Comparison of ENCODE assay signal across 16 mouse cellular contexts in the genomic region with DNA sequence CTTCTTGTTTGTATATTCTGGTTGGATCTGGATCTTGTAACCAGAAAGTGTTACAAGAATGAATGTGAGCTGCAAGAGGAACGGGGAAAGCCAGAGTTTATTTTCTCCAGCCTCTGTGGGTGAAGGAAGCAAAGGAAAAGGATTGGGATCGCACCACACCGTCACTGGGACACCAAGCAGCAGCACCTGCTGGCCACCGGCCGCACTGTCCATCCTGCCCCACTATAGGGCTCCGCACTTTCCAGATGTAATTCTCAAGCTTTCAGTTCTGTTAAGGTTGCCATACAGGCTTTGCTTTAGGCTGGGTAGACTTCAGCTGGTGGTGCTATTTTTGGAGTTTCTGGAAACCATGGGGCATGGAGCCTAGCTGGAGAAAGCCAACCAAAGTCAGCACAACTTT. TPM values are rescaled to one million over a fixed set of nuclear protein-coding genes. Genes with fewer than 3 reads are reported as not detected.
DNase-seq lines count a peak whose midpoint lies in the region; ATAC-seq and TF ChIP-seq lines count a peak whose summit lies in the region.
"Had no signal": no experiment of that assay in that cellular context is flagged by ENCODE, and none has a peak within 500 bp of the region (broad histone marks: within the 10 kb centered on the region; RNA-seq: fewer than 3 reads in every experiment).

No protein-coding gene starts in this region.

- H3K4me2 ChIP-seq in lung, embryonic 14.5 days = no peak overlapping the region
- H3K4me2 ChIP-seq in heart, postnatal 0 days (ENCODE audit: low read depth, low read length) = 0 out of 2 replicates have a peak overlapping the region, but pooled peaks have one; percentile 18
- H3K4me2 ChIP-seq: forebrain, embryonic 12.5 days; kidney, embryonic 15.5 days; limb, embryonic 12.5 days had no signal

- WGBS in lung, embryonic 14.5 days = 44% methylated on average over 6 of the region's 6 CpGs
- 52% methylated on average over 6 of the region's 6 CpGs for WGBS in lung, adult 2 months
- WGBS in heart, postnatal 0 days = 33% methylated on average over 6 of the region's 6 CpGs
- 55% methylated on average over 6 of the region's 6 CpGs for WGBS in olfactory bulb, adult 2 months

- no peak overlapping the region for H3K9ac ChIP-seq in lung, embryonic 14.5 days
- H3K9ac ChIP-seq in heart, postnatal 0 days (replicated peaks; ENCODE audit: low read depth, low read length) = 0 out of 2 replicates have a peak overlapping the region, but pooled peaks have one; percentile 23
- H3K9ac ChIP-seq: forebrain, embryonic 12.5 days; kidney, embryonic 15.5 days; limb, embryonic 12.5 days had no signal

- peak; percentile 56 for DNase-seq in gastrocnemius, adult 2 months
- no peak for DNase-seq in gastrocnemius, postnatal 4 days (ENCODE audit: low spot score in 2 of 2)
- no peak for DNase-seq in lung, embryonic 14.5 days
- DNase-seq in lung, adult 2 months = no peak
- peak; percentile 47 for DNase-seq in heart, postnatal 0 days (ENCODE audit: low spot score)
- DNase-seq in urinary bladder, postnatal 4 days (ENCODE audit: low spot score in 2 of 2) = no peak
- DNase-seq in right cerebral cortex, adult 18-20 months = no peak
- DNase-seq: cerebellum, postnatal 14 days had no signal

- H3K4me3 ChIP-seq in gastrocnemius, adult 2 months = peak overlapping the region; percentile 52
- no peak overlapping the region for H3K4me3 ChIP-seq in lung, embryonic 14.5 days (ENCODE audit: low read depth, low read length)
- no peak overlapping the region for H3K4me3 ChIP-seq in lung, adult 2 months (replicated peaks; ENCODE audit: extremely low read depth, low read depth, low read length)
- no peak overlapping the region for H3K4me3 ChIP-seq in heart, postnatal 0 days (ENCODE audit: low read depth, low read length)
- no peak overlapping the region for H3K4me3 ChIP-seq in olfactory bulb, adult 2 months (ENCODE audit: insufficient read depth, low read depth, low read length)
- H3K4me3 ChIP-seq: forebrain, embryonic 12.5 days; kidney, embryonic 15.5 days; limb, embryonic 12.5 days had no signal

- H3K27me3 ChIP-seq in lung, embryonic 14.5 days (ENCODE audit: insufficient read depth, low read length) = no peaks in the 10 kb centered on the region
- H3K27me3 ChIP-seq in heart, postnatal 0 days (ENCODE audit: control insufficient read depth, insufficient read depth, low read length) = no peaks in the 10 kb centered on the region

- TF ChIP-seq EP300 in heart, postnatal 0 days (IDR thresholded peaks at IDR 0.05; ENCODE audit: low read depth) = 0 out of 2 replicates have a peak, but pooled peaks have one; percentile 31

- TF ChIP-seq POLR2A in lung, adult 2 months (IDR thresholded peaks at IDR 0.05; ENCODE audit: borderline replicate concordance, extremely low read depth, low read depth, low read length) = no peak
- TF ChIP-seq POLR2A in olfactory bulb, adult 2 months (IDR thresholded peaks at IDR 0.05; ENCODE audit: insufficient read depth, low read depth, low read length) = no peak

- no peaks in the 10 kb centered on the region for H3K9me3 ChIP-seq in lung, embryonic 14.5 days (ENCODE audit: low read depth, low read length)
- no peaks in the 10 kb centered on the region for H3K9me3 ChIP-seq in heart, postnatal 0 days (replicated peaks; ENCODE audit: control insufficient read depth, low read length)
- H3K9me3 ChIP-seq: forebrain, embryonic 12.5 days; kidney, embryonic 15.5 days; limb, embryonic 12.5 days had no signal

- H3K27ac ChIP-seq in gastrocnemius, adult 2 months = peak overlapping the region; percentile 93
- H3K27ac ChIP-seq in lung, embryonic 14.5 days (ENCODE audit: low read depth) = no peak overlapping the region
- peak overlapping the region; percentile 85 for H3K27ac ChIP-seq in heart, postnatal 0 days (ENCODE audit: low read depth)
- 0 out of 2 replicates have a peak overlapping the region, but pooled peaks have one; percentile 8 for H3K27ac ChIP-seq in olfactory bulb, adult 2 months (ENCODE audit: insufficient read depth, low read depth, low read length)
- H3K27ac ChIP-seq: forebrain, embryonic 12.5 days; kidney, embryonic 15.5 days; limb, embryonic 12.5 days had no signal

- H3K4me1 ChIP-seq in lung, embryonic 14.5 days (ENCODE audit: insufficient read depth) = 0 out of 2 replicates have a peak, but pooled peaks cover 3% of the 10 kb centered on the region
- peaks cover 4% of the 10 kb centered on the region; the same call in 1 of the 2 replicates for H3K4me1 ChIP-seq in lung, adult 2 months (ENCODE audit: control insufficient read depth, insufficient read depth, low read length)
- peaks cover 30% of the 10 kb centered on the region for H3K4me1 ChIP-seq in heart, postnatal 0 days (ENCODE audit: control insufficient read depth, insufficient read depth)
- peaks cover 13% of the 10 kb centered on the region for H3K4me1 ChIP-seq in olfactory bulb, adult 2 months (ENCODE audit: control insufficient read depth, insufficient read depth, low read length)

- no peaks in the 10 kb centered on the region for H3K36me3 ChIP-seq in lung, embryonic 14.5 days (ENCODE audit: insufficient read depth)
- H3K36me3 ChIP-seq in heart, postnatal 0 days (replicated peaks; ENCODE audit: control insufficient read depth, insufficient read depth, low read length) = no peaks in the 10 kb centered on the region
- H3K36me3 ChIP-seq: forebrain, embryonic 12.5 days; kidney, embryonic 15.5 days; limb, embryonic 12.5 days had no signal

- ATAC-seq in lung, embryonic 14.5 days (ENCODE audit: insufficient read depth) = no peak
- 0 out of 2 replicates have a peak, but pooled peaks have one; percentile 10 for ATAC-seq in heart, postnatal 0 days (ENCODE audit: insufficient read depth, low read depth)

- TF ChIP-seq CTCF in gastrocnemius, adult 2 months (IDR thresholded peaks at IDR 0.05) = peak; percentile 35; the same call in 1 of the 2 replicates
- peak; percentile 30; the same call in 1 of the 2 replicates for TF ChIP-seq CTCF in lung, embryonic 14.5 days (IDR thresholded peaks at IDR 0.05; ENCODE audit: low read depth)
- TF ChIP-seq CTCF in lung, adult 2 months (IDR thresholded peaks at IDR 0.05; ENCODE audit: insufficient read depth, low read length) = no peak
- TF ChIP-seq CTCF in heart, postnatal 0 days (IDR thresholded peaks at IDR 0.05; ENCODE audit: low read depth) = peak; percentile 38
- no peak for TF ChIP-seq CTCF in olfactory bulb, adult 2 months (IDR thresholded peaks at IDR 0.05; ENCODE audit: insufficient read depth, low read depth, low read length)

- intact Hi-C loops in gastrocnemius, adult 2 months (cut with DNase I) = loop anchor here (5.0 kb wide), 1 partner anchor 472 kb away; the partner anchor contains the start of gene Cstf3

RNA-seq across cellular contexts. Expression of gene A930018P22Rik, which starts 2.3 kb away (rescaled TPM):
- total RNA-seq in gastrocnemius, adult 2 months (2021) = under 1 TPM; 0.39 to 0.61 TPM
- 1 to 10 TPM; 1.3 to 2.6 TPM for total RNA-seq in gastrocnemius, postnatal 4 days (2021)
- polyA plus RNA-seq in lung, embryonic 14.5 days (2014; fragmentation: Nextera tagmentation; extraction: Ambion mirVana) = not detected in 2 replicates
- 0.26 TPM in 1 of 2 replicates, not detected in the other for polyA plus RNA-seq in lung, adult 2 months (2012; rRNA removed)
- not detected in 2 replicates for total RNA-seq in heart, postnatal 0 days (2014; rRNA removed; ENCODE audit: low replicate concordance)
- 0.42 and 0.58 TPM in 2 replicates for polyA plus RNA-seq in heart, postnatal 0 days (2015; fragmentation: Nextera tagmentation; extraction: Ambion mirVana)
- polyA plus RNA-seq in olfactory bulb, adult 2 months (2012; ENCODE audit: insufficient read depth, insufficient read length, low replicate concordance, missing spikeins) = not detected in 2 replicates
- total RNA-seq: ES-E14; layer of hippocampus, postnatal 10 days had no signal
- polyA plus RNA-seq: embryonic facial prominence, embryonic 11.5 days; forebrain, embryonic 12.5 days; hindbrain, embryonic 11.5 days; limb, embryonic 12.5 days had no signal

RNA-seq across cellular contexts. Expression of gene Cd59a, which starts 24.7 kb away (rescaled TPM):
- total RNA-seq in gastrocnemius, adult 2 months (2021) = 10 to 100 TPM; 14.3 to 18.4 TPM
- total RNA-seq in gastrocnemius, postnatal 4 days (2021) = 10 to 100 TPM; 13.3 to 18.3 TPM
- 17.8 and 18.4 TPM in 2 replicates for polyA plus RNA-seq in lung, embryonic 14.5 days (2014; fragmentation: Nextera tagmentation; extraction: Ambion mirVana)
- 10.8 and 17.6 TPM in 2 replicates for polyA plus RNA-seq in lung, adult 2 months (2012; rRNA removed)
- total RNA-seq in heart, postnatal 0 days (2014; rRNA removed; ENCODE audit: low replicate concordance) = 28.3 and 40.6 TPM in 2 replicates
- polyA plus RNA-seq in heart, postnatal 0 days (2015; fragmentation: Nextera tagmentation; extraction: Ambion mirVana) = 90.7 and 96.5 TPM in 2 replicates
- not detected in 2 replicates for polyA plus RNA-seq in olfactory bulb, adult 2 months (2012; ENCODE audit: insufficient read depth, insufficient read length, low replicate concordance, missing spikeins)

RNA-seq across cellular contexts. Expression of gene Cd59b, which starts 50.7 kb away (rescaled TPM):
- 1 to 10 TPM; 1.7 to 4.2 TPM for total RNA-seq in gastrocnemius, adult 2 months (2021)
- total RNA-seq in gastrocnemius, postnatal 4 days (2021) = 1 to 10 TPM; 1.4 to 2.9 TPM
- polyA plus RNA-seq in lung, embryonic 14.5 days (2014; fragmentation: Nextera tagmentation; extraction: Ambion mirVana) = 2.8 and 4.5 TPM in 2 replicates
- polyA plus RNA-seq in lung, adult 2 months (2012; rRNA removed) = 1.9 and 5.8 TPM in 2 replicates
- 1.1 and 4.2 TPM in 2 replicates for total RNA-seq in heart, postnatal 0 days (2014; rRNA removed; ENCODE audit: low replicate concordance)
- polyA plus RNA-seq in heart, postnatal 0 days (2015; fragmentation: Nextera tagmentation; extraction: Ambion mirVana) = 1.6 and 2.8 TPM in 2 replicates
- polyA plus RNA-seq in olfactory bulb, adult 2 months (2012; ENCODE audit: insufficient read depth, insufficient read length, low replicate concordance, missing spikeins) = not detected in 2 replicates

RNA-seq across cellular contexts. Expression of gene Gm10799, which starts 52.0 kb away (rescaled TPM):
- not detected for total RNA-seq in gastrocnemius, adult 2 months (2021)
- total RNA-seq in gastrocnemius, postnatal 4 days (2021) = not detected
- not detected in 2 replicates for polyA plus RNA-seq in lung, embryonic 14.5 days (2014; fragmentation: Nextera tagmentation; extraction: Ambion mirVana)
- polyA plus RNA-seq in lung, adult 2 months (2012; rRNA removed) = not detected in 2 replicates
- not detected in 2 replicates for total RNA-seq in heart, postnatal 0 days (2014; rRNA removed; ENCODE audit: low replicate concordance)
- polyA plus RNA-seq in heart, postnatal 0 days (2015; fragmentation: Nextera tagmentation; extraction: Ambion mirVana) = not detected in 2 replicates
- polyA plus RNA-seq in olfactory bulb, adult 2 months (2012; ENCODE audit: insufficient read depth, insufficient read length, low replicate concordance, missing spikeins) = not detected in 2 replicates
- total RNA-seq: ES-E14; layer of hippocampus, postnatal 10 days had no signal
- polyA plus RNA-seq: embryonic facial prominence, embryonic 11.5 days; forebrain, embryonic 12.5 days; hindbrain, embryonic 11.5 days; kidney, embryonic 15.5 days; limb, embryonic 12.5 days had no signal

RNA-seq across cellular contexts. Expression of gene Gm10912, which starts 54.7 kb away (rescaled TPM):
- under 1 TPM; 0.36 to 0.38 TPM for total RNA-seq in gastrocnemius, adult 2 months (2021)
- under 1 TPM; 0.16 to 0.17 TPM for total RNA-seq in gastrocnemius, postnatal 4 days (2021)
- polyA plus RNA-seq in lung, embryonic 14.5 days (2014; fragmentation: Nextera tagmentation; extraction: Ambion mirVana) = not detected in 2 replicates
- polyA plus RNA-seq in lung, adult 2 months (2012; rRNA removed) = 0.10 and 0.11 TPM in 2 replicates
- total RNA-seq in heart, postnatal 0 days (2014; rRNA removed; ENCODE audit: low replicate concordance) = not detected in 2 replicates
- 0.07 TPM in 1 of 2 replicates, not detected in the other for polyA plus RNA-seq in heart, postnatal 0 days (2015; fragmentation: Nextera tagmentation; extraction: Ambion mirVana)
- polyA plus RNA-seq in olfactory bulb, adult 2 months (2012; ENCODE audit: insufficient read depth, insufficient read length, low replicate concordance, missing spikeins) = not detected in 2 replicates
- total RNA-seq: ES-E14 had no signal
- polyA plus RNA-seq: embryonic facial prominence, embryonic 11.5 days; forebrain, embryonic 12.5 days; hindbrain, embryonic 11.5 days; kidney, embryonic 15.5 days; limb, embryonic 12.5 days had no signal

Comparison
In these comparisons a context has a peak if more than half of its experiments do, and no peak if none do; other contexts are left out.
1. DNase-seq: peak in gastrocnemius, adult 2 months (single experiment) and heart, postnatal 0 days (single experiment); none in gastrocnemius, postnatal 4 days (0 of 2), lung, embryonic 14.5 days (single experiment), lung, adult 2 months (single experiment), urinary bladder, postnatal 4 days (0 of 2) and right cerebral cortex, adult 18-20 months (single experiment).
2. CTCF ChIP-seq: peak in gastrocnemius, adult 2 months (single experiment), lung, embryonic 14.5 days (single experiment) and heart, postnatal 0 days (single experiment); none in lung, adult 2 months (single experiment) and olfactory bulb, adult 2 months (single experiment).